Mouse (Mus musculus): ENCODE measurements around the gene Card10. TPM values are rescaled to one million over a fixed set of nuclear protein-coding genes. Genes with fewer than 3 reads are reported as not detected.
"Not testable (repeated sequence)": the region's sequence is repeated elsewhere in the genome, so short reads cannot be mapped to it uniquely, and the experiment has no call there.

Gene Card10
- 1 to 10 TPM; 4.1 to 6.5 TPM for total RNA-seq (2021)
- long read RNA-seq, experiment 1, full-length matches to known transcripts = 1 of 2 reads
- long read RNA-seq, experiment 1, partial matches to known transcripts = 1 of 2 reads
- long read RNA-seq, experiment 1, other reads (novel, unspliced or antisense) = 0 of 2 reads
- long read RNA-seq, experiment 2, partial matches to known transcripts = 0 of 2 reads
- long read RNA-seq, experiment 2, other reads (novel, unspliced or antisense) = 1 of 2 reads

- peak; percentile 54 for DNase-seq (ENCODE audit: low spot score)
Observed at GRCm38 (mm10) chr15:78802776-78803391, at the start of gene Card10. Gene Card10, minus strand, starts transcription at chr15:78803042.

- DNase-seq (ENCODE audit: low spot score) = peak; percentile 92
Observed at GRCm38 (mm10) chr15:78851505-78852153, 48.8 kb upstream of the Card10 start.

DNA sequence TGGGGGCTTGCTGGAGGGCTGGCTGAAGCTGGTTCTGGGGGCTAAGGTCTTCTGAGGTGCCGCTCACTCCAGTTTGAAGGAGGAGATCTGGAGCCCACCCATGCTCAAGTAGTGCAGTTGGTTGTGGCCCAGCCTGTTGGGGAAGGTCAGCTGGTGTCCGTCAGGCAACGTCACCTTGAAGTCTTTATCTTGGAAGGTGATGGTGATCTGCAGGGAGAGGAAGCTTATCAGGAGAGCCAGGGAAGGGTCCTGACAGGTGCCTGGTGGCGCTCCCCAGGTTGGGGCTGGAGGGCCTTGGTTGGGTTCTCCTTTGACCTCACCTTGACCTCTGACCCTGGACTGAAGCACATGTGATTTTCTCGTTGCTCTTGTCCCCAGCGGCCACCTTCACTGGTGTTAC lies 48.1 kb upstream of the Card10 start:
- no peak for DNase-seq (ENCODE audit: low spot score)

DNA sequence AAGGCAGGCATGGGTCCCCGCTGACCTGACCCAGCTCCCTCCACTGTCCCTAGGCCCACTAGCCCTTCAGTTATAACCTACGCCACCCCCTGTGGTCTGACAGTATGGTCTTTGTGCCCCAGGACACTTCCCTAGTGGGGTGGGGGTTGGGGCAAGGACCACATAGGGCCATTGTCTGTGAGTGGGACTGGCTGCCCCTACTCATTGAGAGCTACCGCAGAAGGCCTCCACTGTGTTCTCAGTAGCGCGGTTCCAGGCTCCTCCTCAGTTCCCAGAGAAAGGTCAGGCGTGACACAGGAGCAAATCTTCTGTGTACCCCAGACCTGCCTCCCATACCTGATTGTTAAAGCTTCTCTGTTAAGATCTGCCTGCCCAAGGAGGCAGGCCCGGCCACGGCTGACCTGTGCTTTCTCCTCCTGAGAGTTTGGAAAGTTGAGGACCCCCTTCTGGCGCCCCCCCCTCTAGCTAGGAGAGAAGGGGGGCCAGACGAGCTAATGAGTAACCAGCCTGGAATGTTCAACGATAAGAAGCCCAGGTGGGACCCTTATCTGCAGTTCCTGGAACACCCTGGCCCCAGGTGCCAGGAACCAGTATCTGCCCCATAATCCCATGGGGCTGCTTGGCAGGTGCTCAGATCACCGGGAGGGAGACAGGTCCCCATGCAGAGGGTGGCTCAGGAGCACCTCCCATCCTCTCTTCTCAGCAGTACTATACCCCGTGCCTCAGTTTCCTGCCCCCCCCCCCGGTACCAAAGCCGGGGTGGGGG lies 47.4 kb upstream of the Card10 start:
- no peak for DNase-seq (ENCODE audit: low spot score)

DNA sequence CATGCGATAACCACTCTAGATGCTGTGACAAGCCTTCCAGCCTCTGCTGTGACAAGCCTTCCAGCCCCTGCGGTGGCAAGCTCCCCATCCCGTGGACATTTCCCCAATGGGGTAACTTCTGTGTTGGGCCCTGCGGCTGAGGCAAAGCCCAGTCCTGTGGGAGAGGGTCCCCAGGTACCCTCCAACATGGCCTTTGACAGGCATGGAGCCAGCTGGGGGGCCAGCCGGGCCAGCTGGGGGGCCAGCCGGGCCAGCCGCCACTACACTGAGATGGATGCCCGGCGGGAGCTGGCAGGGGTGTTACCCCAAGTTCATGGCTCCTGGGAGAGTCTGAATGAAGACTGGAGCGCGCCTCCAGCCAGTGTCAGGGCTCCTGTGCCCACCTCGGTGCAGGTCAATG lies 46.6 kb upstream of the Card10 start:
- DNase-seq (ENCODE audit: low spot score) = no peak

DNA sequence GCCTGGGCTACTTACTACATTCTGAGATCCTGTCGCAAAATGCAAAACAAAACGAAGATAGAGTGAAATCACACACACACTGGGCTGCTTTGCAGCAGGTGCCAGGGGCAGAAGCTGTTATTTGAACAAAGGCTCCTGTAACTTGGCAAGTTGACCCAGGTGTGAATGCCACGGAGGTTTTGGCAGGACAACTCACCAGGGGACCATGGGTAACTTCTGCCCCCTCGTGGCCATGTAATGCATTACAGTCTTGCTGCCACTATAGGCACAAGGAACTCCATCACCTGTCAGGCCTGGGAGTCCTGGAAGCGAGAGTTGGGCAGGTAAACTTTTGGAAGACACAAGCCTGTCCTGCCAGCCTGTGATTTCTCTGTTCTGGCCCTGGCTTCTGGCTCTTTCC lies 45.6 kb upstream of the Card10 start:
- peak; percentile 88 for DNase-seq (ENCODE audit: low spot score)

DNA sequence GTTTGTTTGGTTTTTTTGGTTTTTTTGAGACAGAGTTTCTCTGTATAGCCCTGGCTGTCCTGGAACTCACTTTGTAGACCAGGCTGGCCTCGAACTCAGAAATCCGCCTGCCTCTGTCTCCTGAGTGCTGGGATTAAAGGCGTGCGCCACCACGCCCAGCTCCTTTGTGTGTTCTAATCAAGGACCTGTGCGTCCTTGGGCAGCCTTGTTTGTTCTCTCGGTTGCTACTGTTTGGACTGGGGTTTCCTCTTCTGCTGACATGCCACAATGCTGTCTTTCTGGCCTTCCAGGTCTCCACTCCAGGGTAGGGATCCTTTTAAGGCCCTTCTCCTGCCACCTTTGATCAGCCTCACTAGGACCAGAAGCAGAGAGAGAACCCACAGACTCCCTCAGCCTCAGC lies 44.0 kb upstream of the Card10 start:
- not testable (repeated sequence) for DNase-seq (ENCODE audit: low spot score)

- no peak for DNase-seq (ENCODE audit: low spot score)
Observed at GRCm38 (mm10) chr15:78846352-78846751, 43.5 kb upstream of the Card10 start.

- DNase-seq (ENCODE audit: low spot score) = no peak
Observed at GRCm38 (mm10) chr15:78845867-78846266, 43.0 kb upstream of the Card10 start.

GRCm38 (mm10) chr15:78845321-78845720 lies 42.5 kb upstream of the Card10 start:
- DNase-seq (ENCODE audit: low spot score) = no peak

DNA sequence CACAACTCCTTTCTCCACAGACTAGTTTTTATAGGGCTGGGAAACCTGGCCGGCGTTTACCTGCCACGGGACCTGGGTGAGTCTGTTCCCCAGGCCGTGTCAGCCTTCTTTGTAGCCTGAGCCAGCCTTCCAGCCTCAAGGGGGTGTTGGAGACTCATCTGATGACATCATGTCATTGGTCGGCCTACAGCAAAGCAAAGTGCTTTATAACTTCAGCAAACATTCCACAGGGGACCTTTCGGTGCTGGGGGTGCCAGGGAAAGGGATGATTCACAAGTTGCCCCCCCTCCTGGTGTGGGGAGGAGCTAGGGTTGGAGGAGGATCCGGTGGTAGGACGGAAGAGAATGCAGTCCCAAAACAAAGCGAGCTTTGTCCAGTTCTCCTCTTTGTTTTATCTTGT lies 41.9 kb upstream of the Card10 start:
- DNase-seq (ENCODE audit: low spot score) = peak; percentile 76

GRCm38 (mm10) chr15:78843581-78844469 lies 41.0 kb upstream of the Card10 start:
- DNase-seq (ENCODE audit: low spot score) = no peak

DNA sequence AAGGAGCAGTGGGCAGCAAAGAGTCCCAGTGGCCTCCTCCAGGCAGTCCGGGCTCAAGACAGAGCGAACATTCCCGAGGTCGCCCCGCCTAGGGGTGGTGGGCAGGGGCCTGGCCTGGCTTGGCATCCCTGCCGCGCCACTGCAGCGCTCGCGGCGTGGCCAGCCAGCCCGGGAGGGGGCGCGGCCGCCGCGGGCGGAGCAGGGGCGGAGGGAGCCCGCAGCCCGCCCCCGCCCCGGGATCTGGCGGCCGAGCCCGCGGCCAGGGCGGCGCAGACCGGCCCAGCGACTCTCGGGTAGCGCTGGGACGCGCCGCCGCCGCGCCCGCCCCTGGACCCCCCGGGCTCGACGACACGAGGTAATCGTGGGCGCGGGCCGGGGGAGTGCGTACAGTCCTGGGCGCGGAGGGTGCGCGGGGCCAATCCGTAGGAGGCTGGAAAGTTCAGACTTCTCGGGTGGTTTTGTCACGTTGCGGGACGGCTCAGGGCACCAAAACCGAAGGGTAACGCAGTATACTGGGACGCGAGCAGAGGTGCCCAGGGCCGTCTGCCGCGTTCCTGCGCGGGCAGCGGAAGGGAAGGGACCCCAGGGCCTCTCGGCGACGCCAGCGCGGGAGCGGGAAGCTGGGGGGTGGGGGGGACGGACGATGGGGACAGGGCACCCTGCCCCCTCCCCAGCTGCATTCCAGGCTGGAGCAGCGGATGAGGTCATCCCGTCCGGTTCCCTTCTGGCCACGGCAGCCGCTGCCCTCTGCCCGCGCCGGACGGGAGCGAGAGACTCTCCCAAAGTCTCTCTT lies 39.7 kb upstream of the Card10 start, which contains the start of gene Cdc42ep1:
Gene Cdc42ep1 (plus strand): TSS at position 254 of the 793 bp plus-strand sequence.
- DNase-seq (ENCODE audit: low spot score) = peak; percentile 54

DNA sequence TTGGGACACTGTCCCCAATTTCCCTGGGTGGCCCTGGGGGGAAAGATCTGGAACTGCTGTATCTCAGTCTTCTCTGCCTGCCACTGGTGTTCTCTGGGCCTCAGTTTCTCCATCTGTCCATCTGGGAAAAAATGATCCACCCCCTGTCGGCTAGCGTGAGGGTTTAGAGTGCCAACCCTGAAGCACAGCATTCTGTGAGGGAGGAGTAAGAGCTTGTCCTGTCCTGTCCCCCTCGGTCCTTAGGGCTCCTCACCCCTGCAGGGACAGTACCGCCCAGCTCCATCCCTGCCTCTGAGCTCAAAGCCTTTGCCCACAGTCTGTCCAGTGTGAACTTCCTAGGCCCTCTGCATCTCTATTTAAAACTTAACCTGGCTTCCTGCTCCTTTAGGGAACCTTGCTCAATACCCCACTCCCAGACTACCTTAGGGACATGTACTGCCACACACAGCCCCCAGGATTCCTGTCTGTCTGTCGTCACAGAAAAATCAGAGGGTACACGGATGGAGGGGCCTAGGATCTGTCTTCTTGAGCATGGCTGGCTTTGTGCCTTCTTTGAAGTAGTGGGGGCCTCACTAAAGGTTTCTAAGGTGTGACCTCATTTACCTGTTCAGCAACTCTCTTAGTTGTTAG lies 38.4 kb upstream of the Card10 start:
- no peak for DNase-seq (ENCODE audit: low spot score)

DNA sequence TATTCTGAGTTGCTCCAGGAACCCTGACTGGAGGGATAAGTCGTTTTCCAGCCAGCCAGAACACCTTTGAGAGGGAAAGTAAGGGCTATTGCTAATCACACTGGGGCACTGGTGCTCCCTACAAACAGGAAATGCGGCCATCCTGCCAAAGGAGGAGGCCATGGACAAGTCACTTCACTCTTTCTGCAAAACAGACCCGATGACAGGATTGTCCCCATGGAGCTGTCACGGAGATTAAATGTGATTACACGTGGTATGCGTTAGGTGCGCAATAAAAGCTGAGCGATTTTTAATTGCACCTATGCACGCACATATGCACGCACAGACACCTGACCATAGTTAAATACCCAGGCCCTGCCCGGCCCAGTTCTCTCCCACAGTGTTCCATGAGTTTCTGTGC lies 37.9 kb upstream of the Card10 start:
- no peak for DNase-seq (ENCODE audit: low spot score)

- no peak for DNase-seq (ENCODE audit: low spot score)
Observed at GRCm38 (mm10) chr15:78840241-78840640, 37.4 kb upstream of the Card10 start.

- DNase-seq (ENCODE audit: low spot score) = no peak
Observed at GRCm38 (mm10) chr15:78839744-78840143, 36.9 kb upstream of the Card10 start.

GRCm38 (mm10) chr15:78836086-78836621 lies 33.3 kb upstream of the Card10 start:
- DNase-seq (ENCODE audit: low spot score) = peak; percentile 57

Data from gastrocnemius, adult 18-20 months (tissue).